Mouse (Mus musculus) heart, embryonic 12.5 days (tissue): ENCODE data around the gene Ppp2r5d. TPM values are rescaled to one million over a fixed set of nuclear protein-coding genes. Genes with fewer than 3 reads are reported as not detected.

Experiments used
- ATAC-seq: fragments of 200-750 bp; cut with Nextera tagmentation; 2 replicates; pipeline ENCODE4 v1.8.0; 2017; ENCODE audit warnings: moderate TSS enrichment, moderate library complexity; ENCODE audit not compliant: insufficient number of reproducible peaks, low FRiP score
- H3K27ac ChIP-seq: fragments of 300-500 bp; sonication (generic); 2 replicates; pipeline ENCODE4 v1.5.1; 2016; ENCODE audit warnings: mild to moderate bottlenecking, moderate library complexity; ENCODE audit not compliant: poor library complexity, severe bottlenecking
- H3K27me3 ChIP-seq: fragments of 300-500 bp; sonication (generic); replicated peaks from 2 replicates; pipeline ENCODE4 v1.6.1; 2016; ENCODE audit warnings: mild to moderate bottlenecking, moderate library complexity
- H3K36me3 ChIP-seq: fragments of 300-500 bp; sonication (generic); 2 replicates; pipeline ENCODE4 v1.6.1; 2016; ENCODE audit warnings: mild to moderate bottlenecking, moderate library complexity
- H3K4me1 ChIP-seq: fragments of 300-500 bp; sonication (generic); replicated peaks from 2 replicates; pipeline ENCODE4 v1.6.1; 2016; ENCODE audit warnings: mild to moderate bottlenecking
- H3K4me2 ChIP-seq: fragments of 300-500 bp; sonication (generic); 2 replicates; pipeline ENCODE4 v1.6.1; 2016; ENCODE audit warnings: mild to moderate bottlenecking, moderate library complexity
- H3K4me3 ChIP-seq: fragments of 300-500 bp; sonication (generic); 2 replicates; pipeline ENCODE4 v1.5.1; 2016; ENCODE audit warnings: mild to moderate bottlenecking
- H3K9ac ChIP-seq: fragments of 300-500 bp; sonication (generic); 2 replicates; pipeline ENCODE4 v1.6.1; 2016; ENCODE audit warnings: mild to moderate bottlenecking, moderate library complexity
- H3K9me3 ChIP-seq: fragments of 300-500 bp; sonication (generic); replicated peaks from 2 replicates; pipeline ENCODE4 v1.6.1; 2016; ENCODE audit warnings: mild to moderate bottlenecking, moderate library complexity
- WGBS: fragments of 180-500 bp; shearing (Covaris S2); methylation state at CpG from one replicate; pipeline ENCODE4 v1.1.7; 2016; 5-methylcytosine and 5-hydroxymethylcytosine counted together
- polyA plus RNA-seq: library from polyadenylated mRNA; unstranded; fragments of >200 nt; fragmentation: Nextera tagmentation; extraction: Ambion mirVana; gene quantifications from 2 replicates; pipeline ENCODE4 v1.2.1, GENCODE M21; 2016

Ppp2r5d gene
- polyA plus RNA-seq, 1 experiment from 2014 or later = 62.8 TPM

DNA sequence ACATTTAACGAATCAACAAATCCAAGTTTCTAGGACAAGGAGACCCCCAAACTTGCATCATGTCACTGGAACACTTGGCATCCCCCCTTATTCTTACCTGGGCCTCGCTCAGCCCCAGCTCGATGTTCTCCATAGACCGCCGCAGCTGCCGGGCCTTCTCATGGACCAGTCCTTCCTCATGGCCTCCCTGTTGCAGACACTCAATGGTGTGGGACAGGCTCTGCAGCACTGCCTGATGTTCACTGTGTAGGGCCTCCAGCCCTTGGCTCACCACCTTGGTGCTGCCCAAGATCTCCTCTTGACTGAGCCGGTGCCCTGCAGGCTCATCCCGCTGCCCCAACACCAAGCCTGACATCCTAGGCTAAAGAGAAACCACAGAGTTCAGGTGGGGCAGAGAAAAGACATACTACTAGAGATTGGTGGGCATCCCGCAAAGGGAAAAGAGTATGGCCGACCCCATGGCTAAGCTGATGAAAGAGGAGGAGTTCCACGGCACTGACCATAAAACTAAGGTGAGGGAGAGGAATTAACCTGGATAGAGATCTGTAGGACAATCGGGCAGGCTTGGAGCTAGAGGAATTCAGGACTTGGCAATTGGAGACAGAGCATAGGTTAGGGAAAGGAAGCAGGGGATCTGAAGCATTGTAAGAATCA lies 60.6 kb downstream of the Ppp2r5d start:
- peak overlapping the region; percentile 89 for H3K4me3 ChIP-seq
- H3K9me3 ChIP-seq = no peaks in the 10 kb centered on the region
- H3K9ac ChIP-seq = peak overlapping the region; percentile 79; the same call in 1 of the 2 replicates
- no peak overlapping the region for H3K27ac ChIP-seq
- no peak for ATAC-seq
- peaks cover 23% of the 10 kb centered on the region for H3K4me1 ChIP-seq
- peak overlapping the region; percentile 91 for H3K4me2 ChIP-seq
- peaks cover 48% of the 10 kb centered on the region for H3K36me3 ChIP-seq
- WGBS = 85% methylated on average over 12 of the region's 12 CpGs
- H3K27me3 ChIP-seq = no peaks in the 10 kb centered on the region

DNA sequence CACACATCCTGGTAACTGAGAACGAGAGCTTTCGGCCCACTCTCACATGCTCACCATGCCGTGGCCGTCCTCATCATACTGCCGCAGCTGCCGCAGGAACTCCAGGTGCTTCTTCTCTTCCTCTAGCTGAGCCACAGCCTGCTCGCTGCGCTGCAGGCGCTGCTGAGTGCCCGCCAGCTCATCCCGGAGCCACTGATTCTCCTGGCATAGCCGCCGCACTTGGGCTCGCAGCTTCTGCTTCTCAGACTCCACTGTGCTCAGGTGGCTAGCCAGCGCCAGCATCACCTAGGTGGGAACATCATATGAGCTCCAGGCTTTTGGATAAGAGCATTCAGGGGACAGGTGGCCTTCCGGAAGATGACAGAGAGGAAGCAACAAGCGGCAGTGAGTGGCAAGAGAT lies 62.9 kb downstream of the Ppp2r5d start:
- no peak for ATAC-seq
- H3K36me3 ChIP-seq = peaks cover 46% of the 10 kb centered on the region

DNA sequence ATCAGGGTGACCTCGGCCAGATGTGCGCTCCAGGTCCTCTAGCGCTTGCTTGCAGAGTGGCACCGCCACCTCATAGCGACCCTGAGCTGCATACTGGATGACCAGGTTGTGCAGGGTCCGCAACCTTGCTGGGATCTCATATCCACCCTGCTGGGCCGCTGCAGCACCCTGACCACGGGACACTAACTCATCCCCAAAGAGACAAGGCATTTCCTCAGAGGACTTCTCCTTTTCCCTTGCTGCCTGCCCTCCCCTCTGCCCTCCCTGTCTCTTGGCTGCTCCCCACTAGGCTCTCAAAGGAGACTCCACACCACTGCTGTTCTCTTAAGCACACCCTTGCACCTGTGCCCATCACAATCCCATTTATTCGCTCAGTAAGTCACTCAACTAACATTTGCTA lies 65.0 kb downstream of the Ppp2r5d start:
- H3K4me1 ChIP-seq = peaks cover 28% of the 10 kb centered on the region
- no peak for ATAC-seq
- H3K27me3 ChIP-seq = no peaks in the 10 kb centered on the region
- no peak overlapping the region for H3K4me2 ChIP-seq
- H3K9ac ChIP-seq = no peak overlapping the region
- no peaks in the 10 kb centered on the region for H3K9me3 ChIP-seq
- peaks cover 54% of the 10 kb centered on the region for H3K36me3 ChIP-seq
- no peak overlapping the region for H3K27ac ChIP-seq
- no peak overlapping the region for H3K4me3 ChIP-seq
- WGBS = 79% methylated on average over 9 of the region's 9 CpGs

More for the DNA sequence above, 62.9 kb downstream of the Ppp2r5d start:
- Histone ChIP-seq H3K9me3 (no peaks in the 10 kb centered on the region), H3K4me2 (no peak overlapping the region), H3K4me3 (no peak overlapping the region), H3K4me1 (peaks cover 23% of the 10 kb centered on the region), H3K27ac (no peak overlapping the region), H3K9ac (no peak overlapping the region), H3K27me3 (no peaks in the 10 kb centered on the region)
- WGBS = 84% methylated on average over 17 of the region's 17 CpGs

DNA sequence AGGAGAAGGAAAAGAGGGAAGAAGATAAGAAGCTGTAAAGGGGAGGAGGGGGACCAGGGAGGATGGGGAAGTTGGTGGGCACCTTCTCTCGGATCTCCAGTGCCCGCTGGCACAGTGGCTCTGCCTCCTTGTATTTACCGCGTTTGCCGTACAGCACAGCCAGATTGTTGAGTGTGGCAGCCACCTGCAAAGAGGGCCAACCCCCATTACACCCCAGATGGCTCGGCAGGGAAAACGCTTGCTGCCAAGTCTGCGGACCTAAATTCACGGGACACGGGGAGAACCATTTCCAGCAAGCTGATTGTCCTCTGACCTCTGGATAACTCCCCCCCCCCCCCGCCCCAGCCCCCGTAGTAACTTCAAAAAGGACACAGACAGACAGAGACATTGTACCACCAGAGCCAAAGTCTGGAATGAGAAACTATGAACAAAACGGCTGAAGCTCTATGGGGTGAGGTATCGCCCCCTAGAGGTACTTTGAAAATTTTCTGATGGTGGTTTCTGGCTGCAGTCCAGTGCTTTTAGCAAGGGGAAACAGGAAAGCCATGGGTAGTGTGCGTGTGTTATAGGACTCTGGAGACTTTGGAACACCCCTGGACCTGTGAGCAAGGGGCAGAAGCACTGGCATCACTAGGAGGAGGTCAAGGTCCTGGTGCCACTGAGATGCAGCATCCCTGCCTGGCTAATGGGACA lies 67.9 kb downstream of the Ppp2r5d start:
- ATAC-seq = peak; percentile 10; the same call in 1 of the 2 replicates
- WGBS = 25% methylated on average over 15 of the region's 15 CpGs
- Histone ChIP-seq H3K4me3 (no peak overlapping the region), H3K4me2 (peak overlapping the region; percentile 29; the same call in 1 of the 2 replicates), H3K9ac (peak overlapping the region; percentile 48; the same call in 1 of the 2 replicates), H3K36me3 (peaks cover 70% of the 10 kb centered on the region), H3K27me3 (no peaks in the 10 kb centered on the region), H3K4me1 (peaks cover 20% of the 10 kb centered on the region), H3K9me3 (no peaks in the 10 kb centered on the region), H3K27ac (no peak overlapping the region)

Other genes starting within 250 kb of the Ppp2r5d start
- gene Ttbk1, start 217.4 kb downstream of the Ppp2r5d start, polyA plus RNA-seq = 0.08 and 0.13 TPM in 2 replicates
- 24.2 and 25.9 TPM in 2 replicates for gene Dnph1, start 208.4 kb downstream of the Ppp2r5d start, polyA plus RNA-seq
- gene Cul9, start 158.7 kb downstream of the Ppp2r5d start, polyA plus RNA-seq = 7.2 and 7.4 TPM in 2 replicates
- gene Srf, start 148.9 kb downstream of the Ppp2r5d start, polyA plus RNA-seq = 15.0 and 17.5 TPM in 2 replicates
- 68.5 and 71.4 TPM in 2 replicates for gene Ptk7, start 75.6 kb downstream of the Ppp2r5d start, polyA plus RNA-seq
- gene Klc4, start 59.1 kb downstream of the Ppp2r5d start, polyA plus RNA-seq = 19.9 and 21.1 TPM in 2 replicates
- 90.9 and 99.0 TPM in 2 replicates for gene Mrpl2, start 58.9 kb downstream of the Ppp2r5d start, polyA plus RNA-seq
- gene Cul7, start 54.8 kb downstream of the Ppp2r5d start, polyA plus RNA-seq = 48.1 and 53.1 TPM in 2 replicates
- 36.5 and 38.9 TPM in 2 replicates for gene Rrp36, start 30.8 kb downstream of the Ppp2r5d start, polyA plus RNA-seq
- 116 and 123 TPM in 2 replicates for gene Mea1, start 26.3 kb downstream of the Ppp2r5d start, polyA plus RNA-seq
- gene Klhdc3, start 24.2 kb downstream of the Ppp2r5d start, polyA plus RNA-seq = 149 and 155 TPM in 2 replicates
- gene Pex6, start 6.4 kb upstream of the Ppp2r5d start, polyA plus RNA-seq = 16.9 and 17.0 TPM in 2 replicates
- 0.38 and 0.90 TPM in 2 replicates for gene Gnmt, start 24.1 kb upstream of the Ppp2r5d start, polyA plus RNA-seq
- gene Cnpy3, start 47.1 kb upstream of the Ppp2r5d start, polyA plus RNA-seq = 52.2 and 53.0 TPM in 2 replicates
- gene Ptcra, start 58.6 kb upstream of the Ppp2r5d start, polyA plus RNA-seq = 0.13 and 0.33 TPM in 2 replicates
- 41.7 and 41.9 TPM in 2 replicates for gene 2310039H08Rik, start 67.5 kb upstream of the Ppp2r5d start, polyA plus RNA-seq
- 106 and 115 TPM in 2 replicates for gene Rpl7l1, start 77.6 kb upstream of the Ppp2r5d start, polyA plus RNA-seq
- gene Bicral, start 153.4 kb upstream of the Ppp2r5d start, polyA plus RNA-seq = 4.0 and 5.7 TPM in 2 replicates
- gene Tbcc, start 185.6 kb upstream of the Ppp2r5d start, polyA plus RNA-seq = 52.4 and 55.1 TPM in 2 replicates
- not detected in 2 replicates for gene Prph2, start 205.3 kb upstream of the Ppp2r5d start, polyA plus RNA-seq